Mouse (Mus musculus) telencephalon, adult 2 months (tissue): Measurements from ENCODE around the gene Cutc.

Experiments used
- DNase-seq: peaks from one replicate; pipeline ENCODE4 v3.0.0-alpha.2; 2011; ENCODE audit warnings: low read depth, low spot score

Gene Cutc

DNA sequence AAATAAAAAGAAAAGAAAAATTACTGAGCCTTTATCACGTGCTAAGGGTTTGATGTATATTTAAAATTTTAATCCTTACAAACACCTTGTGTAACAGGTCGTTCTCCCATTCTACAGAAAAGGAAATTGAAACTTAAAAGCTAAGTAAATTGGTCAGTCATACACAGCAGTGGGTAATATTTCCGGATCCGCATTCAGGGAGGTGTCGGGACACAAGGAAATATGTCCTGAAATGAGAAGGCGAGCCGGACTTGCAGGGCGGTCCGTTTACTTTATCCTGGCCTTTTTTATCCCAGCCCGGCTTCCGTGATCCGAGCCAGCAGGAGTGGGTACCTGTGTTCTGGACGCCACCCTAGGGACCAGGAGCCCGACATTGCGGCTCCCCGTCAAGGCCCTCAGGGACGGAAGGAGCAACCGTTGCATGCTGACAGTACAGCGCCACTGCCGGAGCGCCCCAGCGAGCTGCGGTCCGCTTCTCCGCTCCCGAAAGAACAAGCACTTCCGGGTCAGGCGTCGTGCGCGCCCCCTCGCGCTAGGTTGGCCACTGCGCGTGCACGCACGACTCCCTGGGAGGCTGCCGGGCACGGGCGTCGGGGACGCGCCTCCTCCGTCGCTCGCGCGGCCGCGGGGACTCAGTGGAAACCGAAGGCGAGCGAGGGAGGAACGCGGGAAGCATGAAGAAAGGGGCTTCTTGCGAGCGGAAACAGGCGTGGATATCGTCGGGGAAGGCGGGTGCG is at the start of gene Cutc, which contains the start of gene Cox15:
Gene Cutc, plus strand, starts transcription at position 508 of the 737 bp plus-strand sequence.
Gene Cox15, minus strand, starts transcription at position 512 of the 737 bp plus-strand sequence.
- DNase-seq: peak; percentile 93

DNA sequence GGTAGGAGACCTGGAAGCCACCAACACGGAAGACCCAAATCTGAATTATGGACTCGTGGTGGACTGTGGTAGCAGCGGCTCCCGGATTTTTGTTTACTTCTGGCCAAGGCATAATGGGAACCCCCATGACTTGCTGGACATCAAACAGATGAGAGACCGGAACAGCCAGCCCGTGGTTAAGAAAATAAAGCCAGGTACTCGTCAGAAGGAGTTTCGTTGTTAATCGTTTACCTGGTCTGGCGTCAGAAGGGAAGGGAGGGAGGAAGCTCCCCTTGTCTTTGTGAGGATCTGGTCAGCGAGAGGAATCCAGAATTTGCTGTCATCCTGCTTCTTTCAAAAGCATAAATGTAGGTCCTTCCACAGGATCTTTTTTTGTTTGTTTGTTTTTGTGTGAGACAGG is 48.6 kb upstream of the Cutc start:
- no peak for DNase-seq

DNA sequence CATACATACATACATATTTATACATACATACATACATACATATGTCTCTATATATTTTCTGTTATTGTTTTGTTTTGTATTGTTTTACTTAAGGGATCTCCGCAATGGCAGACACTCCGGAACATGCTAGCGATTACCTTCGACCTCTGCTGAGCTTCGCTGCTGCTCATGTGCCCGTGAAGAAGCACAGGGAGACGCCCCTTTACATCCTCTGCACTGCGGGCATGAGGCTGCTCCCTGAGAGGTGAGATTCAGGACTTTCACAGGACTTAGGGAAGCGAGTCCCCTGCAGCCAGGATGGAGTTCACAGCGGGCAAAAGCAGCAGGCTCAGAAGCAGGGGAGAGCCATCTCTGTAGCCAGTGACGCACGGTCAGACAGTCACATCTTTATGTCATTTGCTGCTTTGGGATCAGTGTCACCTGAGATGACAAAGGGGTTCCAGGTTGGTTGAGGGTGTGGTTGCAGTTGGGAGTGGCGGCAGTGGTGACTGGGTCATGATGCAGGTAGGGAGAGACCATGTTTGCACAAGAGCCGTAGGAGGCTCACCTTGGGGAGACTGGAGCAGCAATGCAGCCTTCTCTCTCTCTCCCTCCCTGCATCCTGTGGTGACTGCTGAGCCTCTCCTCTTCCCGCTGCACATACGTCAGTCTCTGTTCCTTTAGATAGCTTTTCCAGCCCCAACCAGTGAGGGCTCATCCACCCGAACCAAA is 47.9 kb upstream of the Cutc start:
- no peak for DNase-seq

DNA sequence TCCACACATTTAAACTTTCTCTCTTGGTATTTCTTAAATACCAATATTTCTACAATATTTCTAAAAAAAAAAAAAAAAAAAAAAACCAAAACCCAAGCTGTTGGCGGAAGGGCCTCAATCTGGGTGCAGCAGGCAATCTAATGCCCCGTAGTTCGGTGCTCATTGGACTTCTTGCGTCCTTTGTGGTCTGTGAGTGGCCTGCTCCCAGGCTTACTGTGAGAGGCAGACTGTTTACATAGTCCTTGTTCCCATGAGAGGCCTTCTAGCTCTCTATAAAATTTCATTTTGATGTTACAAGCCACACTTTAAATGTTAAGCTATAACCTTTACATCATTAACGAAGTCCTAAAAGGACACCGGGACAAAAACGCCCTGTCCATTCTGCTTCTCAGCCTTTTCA is 44.6 kb upstream of the Cutc start:
- DNase-seq: no peak

GRCm38 (mm10) chr19:43709317-43709716 is 43.5 kb upstream of the Cutc start:
- no peak for DNase-seq

DNA sequence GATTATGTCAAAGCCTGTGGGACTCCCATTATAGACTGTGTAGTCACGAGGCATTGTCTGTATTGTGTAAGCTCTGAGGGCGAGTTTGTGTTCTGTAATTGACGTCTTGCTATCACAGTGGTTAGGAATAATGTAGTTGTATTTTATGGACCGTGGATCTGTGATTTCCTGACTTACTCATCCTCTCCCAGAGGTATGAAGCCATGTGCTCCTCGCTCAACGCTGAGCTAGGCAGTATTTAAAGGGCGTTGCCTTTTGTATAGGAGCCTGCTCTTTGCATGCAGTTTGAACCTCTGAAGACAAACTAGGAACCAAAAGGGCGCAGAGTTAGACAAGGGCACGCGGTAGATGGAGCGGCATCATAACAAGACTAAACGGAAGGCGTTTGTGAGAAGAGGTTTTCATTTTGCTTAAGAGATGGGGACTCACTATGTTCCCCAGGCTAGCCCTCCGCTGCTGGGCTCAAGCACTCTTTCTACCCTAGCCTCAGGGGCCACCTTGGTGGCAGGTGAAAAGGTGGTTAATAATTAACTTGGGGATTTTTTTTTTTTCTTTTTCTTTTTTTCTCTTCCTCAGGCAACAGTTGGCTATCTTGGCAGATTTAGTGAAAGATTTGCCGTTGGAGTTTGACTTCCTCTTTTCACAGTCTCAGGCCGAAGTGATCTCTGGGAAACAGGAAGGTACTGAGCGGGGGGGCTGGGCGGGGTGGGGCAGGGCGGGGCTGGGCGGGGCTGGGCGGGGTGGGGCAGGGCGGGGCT is 41.5 kb upstream of the Cutc start:
- DNase-seq: no peak

DNA sequence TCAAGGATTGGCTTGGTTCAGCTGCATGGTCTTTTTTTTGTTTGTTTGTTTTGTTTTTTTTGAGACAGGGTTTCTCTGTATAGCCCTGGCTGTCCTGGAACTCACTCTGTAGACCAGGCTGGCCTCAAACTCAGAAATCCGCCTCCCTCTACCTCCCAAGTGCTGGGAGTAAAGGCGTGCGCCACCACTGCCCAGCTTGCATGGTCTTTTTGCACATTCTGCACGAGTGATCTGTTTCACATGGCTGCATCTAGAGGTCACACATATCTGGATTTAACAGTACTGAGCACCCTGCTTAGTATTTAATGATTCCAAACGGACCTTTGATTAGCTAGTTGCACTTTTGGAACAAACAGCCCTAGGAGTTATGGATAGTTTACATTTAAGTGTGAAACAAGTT is 40.8 kb upstream of the Cutc start:
- no peak for DNase-seq

GRCm38 (mm10) chr19:43720061-43720460 is 32.7 kb upstream of the Cutc start:
- DNase-seq: no peak

GRCm38 (mm10) chr19:43722891-43723290 is 29.9 kb upstream of the Cutc start:
- DNase-seq: no peak

GRCm38 (mm10) chr19:43723501-43723900 is 29.3 kb upstream of the Cutc start:
- no peak for DNase-seq

GRCm38 (mm10) chr19:43724194-43724593 is 28.6 kb upstream of the Cutc start:
- no peak for DNase-seq

DNA sequence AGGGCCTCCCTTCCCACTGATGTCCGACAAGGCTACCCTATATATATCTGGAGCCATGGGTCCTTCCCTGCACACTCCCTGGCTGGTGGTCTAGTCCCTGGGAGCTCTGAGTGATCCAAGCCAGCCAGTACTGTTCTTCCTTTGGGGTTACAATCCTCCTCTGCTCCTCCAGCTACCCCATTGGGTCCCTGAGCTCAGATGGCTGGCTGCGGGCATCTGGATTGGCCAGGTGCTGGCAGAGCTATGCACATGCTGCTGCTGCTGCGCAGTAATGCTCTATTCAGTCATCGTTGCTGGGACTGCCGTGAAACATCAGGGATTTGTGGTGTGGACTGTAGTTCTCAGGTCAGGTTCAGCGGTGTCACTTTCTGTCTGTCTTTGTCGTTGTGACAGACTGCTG is 28.0 kb upstream of the Cutc start:
- no peak for DNase-seq

GRCm38 (mm10) chr19:43726510-43727146 is 26.2 kb upstream of the Cutc start:
- no peak for DNase-seq

- DNase-seq: no peak
These were observed 23.3 kb upstream of the Cutc start for GRCm38 (mm10) chr19:43729296-43730036.

- DNase-seq: no peak
These were observed 22.8 kb upstream of the Cutc start for GRCm38 (mm10) chr19:43730037-43730428.

GRCm38 (mm10) chr19:43731157-43731556 is 21.6 kb upstream of the Cutc start:
- DNase-seq: no peak

DNA sequence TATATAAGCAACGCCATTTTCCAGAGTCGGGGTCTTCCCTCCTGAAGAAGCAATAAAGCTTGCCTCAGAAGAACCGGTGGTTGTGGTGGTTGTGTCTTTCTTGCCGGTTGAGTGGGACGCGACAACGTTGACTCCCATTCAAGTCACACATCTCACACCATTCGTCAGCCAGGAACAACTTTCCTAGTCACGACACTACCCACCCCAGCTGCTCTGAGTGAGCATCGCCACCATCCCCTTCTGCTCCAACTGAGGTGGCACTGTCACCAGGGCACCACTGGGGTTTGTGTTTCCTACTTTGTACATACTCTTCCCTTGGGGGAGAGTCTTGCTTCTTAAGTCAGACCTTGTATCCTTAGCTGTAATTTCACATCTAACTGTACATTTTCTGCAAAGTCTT is 14.4 kb upstream of the Cutc start:
- DNase-seq: no peak

GRCm38 (mm10) chr19:43743401-43743800 is 9.4 kb upstream of the Cutc start:
- DNase-seq: no peak

GRCm38 (mm10) chr19:43745740-43746139 is 7.1 kb upstream of the Cutc start:
- no peak for DNase-seq

- no peak for DNase-seq
These were observed 4.9 kb upstream of the Cutc start for GRCm38 (mm10) chr19:43747877-43748276.

GRCm38 (mm10) chr19:43750008-43750407 is 2.8 kb upstream of the Cutc start:
- DNase-seq: no peak
